Mouse (Mus musculus) thymus, postnatal 25 days (tissue): ENCODE results near the gene Rnf111.

Experiments
- DNase-seq: peaks from one replicate; pipeline ENCODE4 v3.0.0; 2022

Rnf111 gene

GRCm38 (mm10) chr9:70391660-70392562, 111.6 kb downstream of the Rnf111 start:
- DNase-seq: no peak

GRCm38 (mm10) chr9:70391042-70391441, 112.5 kb downstream of the Rnf111 start:
- DNase-seq: no peak

- no peak for DNase-seq
These were observed 114.0 kb downstream of the Rnf111 start for GRCm38 (mm10) chr9:70389548-70389947.

- DNase-seq: no peak
These were observed 116.0 kb downstream of the Rnf111 start for GRCm38 (mm10) chr9:70387410-70388119.

GRCm38 (mm10) chr9:70384958-70385728, 118.4 kb downstream of the Rnf111 start:
- DNase-seq: no peak

GRCm38 (mm10) chr9:70384494-70384893, 119.0 kb downstream of the Rnf111 start:
- no peak for DNase-seq

- no peak for DNase-seq
These were observed 119.8 kb downstream of the Rnf111 start for GRCm38 (mm10) chr9:70383750-70384149.

GRCm38 (mm10) chr9:70382091-70382490, 121.4 kb downstream of the Rnf111 start:
- DNase-seq: no peak

GRCm38 (mm10) chr9:70379502-70380467, 123.7 kb downstream of the Rnf111 start:
- DNase-seq: no peak
